Mouse (Mus musculus): ENCODE measurements around the gene Sik3. TPM values are rescaled to one million over a fixed set of nuclear protein-coding genes. Genes with fewer than 3 reads are reported as not detected.
A peak's percentile ranks its signal among the peaks of the same experiment; 100 is the strongest.

The Sik3 gene
- polyA plus RNA-seq, 1 experiment from 2014 or later: 4.7 TPM

- peaks cover 49% of the 10 kb centered on the region for H3K4me1 ChIP-seq
- no peak overlapping the region for H3K9ac ChIP-seq
- peaks cover 27% of the 10 kb centered on the region for H3K36me3 ChIP-seq
- no peak overlapping the region for H3K4me2 ChIP-seq
- WGBS: 75% methylated on average over 6 of the region's 6 CpGs
- no peak overlapping the region for H3K27ac ChIP-seq (replicated peaks)
- no peaks in the 10 kb centered on the region for H3K9me3 ChIP-seq
- no peak for ATAC-seq (ENCODE audit: extremely low read depth, insufficient number of reproducible peaks, low FRiP score, low TSS enrichment)
- no peaks in the 10 kb centered on the region for H3K27me3 ChIP-seq (replicated peaks)
- H3K4me3 ChIP-seq: no peak overlapping the region
Observed at GRCm38 (mm10) chr9:46018316-46018715, 5.7 kb downstream of the Sik3 start.

GRCm38 (mm10) chr9:46019975-46020374 is 7.4 kb downstream of the Sik3 start:
- 75% methylated on average over 6 of the region's 6 CpGs for WGBS
- H3K4me1 ChIP-seq: peaks cover 36% of the 10 kb centered on the region
- no peaks in the 10 kb centered on the region for H3K27me3 ChIP-seq (replicated peaks)
- H3K4me3 ChIP-seq: no peak overlapping the region
- H3K9ac ChIP-seq: no peak overlapping the region
- peaks cover 30% of the 10 kb centered on the region for H3K36me3 ChIP-seq
- ATAC-seq (ENCODE audit: extremely low read depth, insufficient number of reproducible peaks, low FRiP score, low TSS enrichment): no peak
- H3K4me2 ChIP-seq: no peak overlapping the region
- no peak overlapping the region for H3K27ac ChIP-seq (replicated peaks)
- no peaks in the 10 kb centered on the region for H3K9me3 ChIP-seq

DNA sequence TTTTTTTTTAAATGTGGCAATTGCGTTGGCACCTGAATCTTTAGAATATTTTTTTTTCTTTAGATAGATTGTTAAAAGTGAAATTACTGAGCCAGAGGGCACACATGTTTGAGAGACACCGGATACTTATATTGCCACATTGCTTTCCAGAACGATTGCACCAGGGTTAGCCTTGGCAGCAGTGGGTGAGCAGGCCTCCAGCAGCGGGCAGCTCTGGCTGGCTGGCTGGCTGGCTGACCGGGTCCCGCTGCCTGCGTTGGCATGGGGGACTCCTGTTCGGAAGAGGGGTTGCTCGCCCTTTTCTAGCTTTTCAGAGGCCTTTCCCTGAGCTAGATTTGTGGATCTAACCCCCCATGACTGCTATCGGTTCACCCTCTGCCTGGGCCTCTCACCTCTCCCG is 11.0 kb downstream of the Sik3 start:
- Histone ChIP-seq H3K9me3 (no peaks in the 10 kb centered on the region), H3K4me2 (no peak overlapping the region), H3K27me3 (replicated peaks) (no peaks in the 10 kb centered on the region), H3K4me3 (no peak overlapping the region), H3K36me3 (peaks cover 24% of the 10 kb centered on the region), H3K27ac (replicated peaks) (no peak overlapping the region), H3K9ac (no peak overlapping the region), H3K4me1 (peaks cover 9% of the 10 kb centered on the region; the same call in 1 of the 2 replicates)
- WGBS: 89% methylated on average over 11 of the region's 11 CpGs
- no peak for ATAC-seq (ENCODE audit: extremely low read depth, insufficient number of reproducible peaks, low FRiP score, low TSS enrichment)

DNA sequence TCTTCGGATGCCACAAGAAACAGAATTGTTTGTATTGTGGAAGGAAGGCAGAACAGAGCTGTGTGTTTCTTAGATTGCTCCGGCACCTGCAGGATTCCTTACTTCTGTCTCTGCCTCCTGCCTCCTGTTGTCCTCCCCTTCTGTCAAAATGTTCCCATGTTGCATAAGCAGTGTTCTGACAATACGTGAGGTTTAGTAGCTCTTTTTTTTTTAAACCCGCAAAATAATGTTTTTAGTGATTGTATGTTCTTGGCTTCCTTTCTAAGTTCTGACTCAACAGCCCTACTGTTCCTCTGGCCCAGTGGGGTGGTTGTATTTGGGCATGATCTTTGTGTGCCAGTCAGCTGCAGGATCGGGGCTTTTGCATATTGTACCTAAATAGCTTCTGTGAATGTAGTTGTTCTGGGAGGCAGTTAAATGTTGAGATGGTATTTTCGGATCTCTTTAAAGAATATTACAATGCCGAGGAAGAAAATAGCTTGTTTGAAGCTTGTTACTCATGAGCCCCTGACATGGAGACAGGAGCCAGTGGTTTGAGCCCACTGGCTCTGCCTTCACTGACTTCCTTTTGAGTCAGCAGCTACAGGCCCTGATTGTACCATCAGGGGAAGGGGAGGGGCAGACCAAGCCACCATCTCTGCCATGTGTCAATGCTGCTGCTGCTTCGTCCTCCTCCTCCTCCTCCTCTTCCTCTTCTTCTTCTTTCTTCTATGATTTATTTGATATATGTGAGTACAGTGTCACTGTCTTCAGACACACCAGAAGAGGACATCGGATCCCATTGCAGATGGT is 13.6 kb downstream of the Sik3 start:
- no peak for ATAC-seq (ENCODE audit: extremely low read depth, insufficient number of reproducible peaks, low FRiP score, low TSS enrichment)
- peaks cover 25% of the 10 kb centered on the region for H3K4me1 ChIP-seq
- no peak overlapping the region for H3K9ac ChIP-seq
- WGBS: 86% methylated on average over 9 of the region's 9 CpGs
- H3K36me3 ChIP-seq: peaks cover 6% of the 10 kb centered on the region
- no peaks in the 10 kb centered on the region for H3K27me3 ChIP-seq (replicated peaks)
- no peak overlapping the region for H3K4me2 ChIP-seq
- no peaks in the 10 kb centered on the region for H3K9me3 ChIP-seq
- H3K4me3 ChIP-seq: no peak overlapping the region
- H3K27ac ChIP-seq (replicated peaks): no peak overlapping the region

DNA sequence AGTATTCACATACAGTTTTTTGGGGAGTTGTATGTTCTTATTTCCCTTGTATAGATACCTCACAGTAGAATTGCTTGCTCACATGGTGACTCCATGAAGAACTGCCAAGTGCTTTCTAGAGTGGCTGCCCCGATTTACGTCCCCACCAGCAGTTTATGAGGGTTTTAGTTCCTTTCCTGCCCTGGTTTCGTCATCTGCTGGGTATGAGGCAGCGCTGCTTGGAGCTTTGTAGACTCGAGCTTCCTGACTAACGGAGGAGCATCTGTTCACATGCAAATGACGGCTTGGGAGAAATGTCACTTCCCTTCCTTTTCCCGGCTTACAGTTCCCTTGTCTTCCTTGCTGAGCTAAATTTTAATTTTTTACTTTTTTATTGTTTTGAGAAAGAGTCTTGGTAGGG is 15.4 kb downstream of the Sik3 start:
- Histone ChIP-seq H3K9ac (no peak overlapping the region), H3K4me2 (no peak overlapping the region), H3K27ac (replicated peaks) (no peak overlapping the region), H3K4me3 (no peak overlapping the region), H3K9me3 (no peaks in the 10 kb centered on the region), H3K36me3 (peaks cover 3% of the 10 kb centered on the region; the same call in 1 of the 2 replicates), H3K27me3 (replicated peaks) (no peaks in the 10 kb centered on the region), H3K4me1 (peaks cover 43% of the 10 kb centered on the region)
- ATAC-seq (ENCODE audit: extremely low read depth, insufficient number of reproducible peaks, low FRiP score, low TSS enrichment): no peak
- WGBS: 50% methylated on average over 8 of the region's 8 CpGs

DNA sequence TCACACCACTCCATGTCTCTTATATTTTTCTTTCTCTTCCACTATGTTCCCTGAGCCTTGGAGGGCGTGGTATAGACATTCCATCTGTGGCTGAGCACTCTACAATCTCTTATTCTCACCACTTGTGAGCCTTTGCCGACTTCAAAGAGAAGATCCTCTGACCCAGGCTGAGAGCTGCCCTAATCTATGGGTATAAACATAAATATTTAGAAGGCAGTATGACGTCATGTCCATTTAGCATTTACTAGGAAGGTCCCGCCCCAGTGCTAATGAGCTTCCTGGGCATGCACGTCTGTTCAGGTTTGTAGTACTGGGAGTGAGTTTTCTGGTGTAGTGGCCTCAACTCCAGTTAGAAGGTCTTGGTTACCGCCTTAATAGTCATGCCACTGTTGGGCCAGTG is 16.9 kb downstream of the Sik3 start:
- peaks cover 49% of the 10 kb centered on the region for H3K4me1 ChIP-seq
- H3K27me3 ChIP-seq (replicated peaks): no peaks in the 10 kb centered on the region
- H3K9ac ChIP-seq: no peak overlapping the region
- no peaks in the 10 kb centered on the region for H3K36me3 ChIP-seq
- ATAC-seq (ENCODE audit: extremely low read depth, insufficient number of reproducible peaks, low FRiP score, low TSS enrichment): no peak
- no peak overlapping the region for H3K4me2 ChIP-seq
- H3K27ac ChIP-seq (replicated peaks): no peak overlapping the region
- 64% methylated on average over 6 of the region's 6 CpGs for WGBS
- H3K4me3 ChIP-seq: no peak overlapping the region
- H3K9me3 ChIP-seq: no peaks in the 10 kb centered on the region

- H3K27ac ChIP-seq (replicated peaks): no peak overlapping the region
- H3K4me3 ChIP-seq: no peak overlapping the region
- H3K4me1 ChIP-seq: peaks cover 53% of the 10 kb centered on the region
- ATAC-seq (ENCODE audit: extremely low read depth, insufficient number of reproducible peaks, low FRiP score, low TSS enrichment): no peak
- no peaks in the 10 kb centered on the region for H3K36me3 ChIP-seq
- H3K9ac ChIP-seq: no peak overlapping the region
- H3K4me2 ChIP-seq: no peak overlapping the region
- WGBS: 80% methylated on average over 5 of the region's 5 CpGs
- H3K9me3 ChIP-seq: no peaks in the 10 kb centered on the region
- no peaks in the 10 kb centered on the region for H3K27me3 ChIP-seq (replicated peaks)
Observed at GRCm38 (mm10) chr9:46030184-46030583, 17.6 kb downstream of the Sik3 start.

- H3K27me3 ChIP-seq (replicated peaks): no peaks in the 10 kb centered on the region
- H3K27ac ChIP-seq (replicated peaks): peak overlapping the region; percentile 70
- peaks cover 60% of the 10 kb centered on the region for H3K4me1 ChIP-seq
- H3K9ac ChIP-seq: no peak overlapping the region
- no peak overlapping the region for H3K4me2 ChIP-seq
- 52% methylated on average over 6 of the region's 6 CpGs for WGBS
- no peaks in the 10 kb centered on the region for H3K36me3 ChIP-seq
- no peaks in the 10 kb centered on the region for H3K9me3 ChIP-seq
- ATAC-seq (ENCODE audit: extremely low read depth, insufficient number of reproducible peaks, low FRiP score, low TSS enrichment): no peak
- no peak overlapping the region for H3K4me3 ChIP-seq
Observed at GRCm38 (mm10) chr9:46030968-46031367, 18.3 kb downstream of the Sik3 start.

DNA sequence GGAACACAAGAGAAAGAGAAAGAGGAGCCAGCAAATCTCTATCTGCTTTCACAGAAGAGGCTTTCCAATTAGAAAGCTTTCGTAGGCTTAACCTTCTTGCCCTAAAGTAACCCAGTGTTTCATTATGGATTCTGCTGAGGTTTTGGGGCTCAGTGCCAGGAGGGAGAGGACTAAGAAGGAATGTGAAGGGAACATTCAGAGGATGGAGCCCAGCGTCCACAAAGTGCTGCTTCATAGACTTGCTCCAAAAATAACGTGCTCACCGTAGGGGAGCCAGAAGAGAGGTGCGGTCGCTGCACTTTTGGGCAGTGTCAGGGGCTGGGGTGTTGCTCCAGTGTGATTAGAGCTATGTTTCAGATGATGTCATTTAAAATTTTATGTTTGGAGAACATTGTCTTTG is 19.6 kb downstream of the Sik3 start:
- no peak for ATAC-seq (ENCODE audit: extremely low read depth, insufficient number of reproducible peaks, low FRiP score, low TSS enrichment)

DNA sequence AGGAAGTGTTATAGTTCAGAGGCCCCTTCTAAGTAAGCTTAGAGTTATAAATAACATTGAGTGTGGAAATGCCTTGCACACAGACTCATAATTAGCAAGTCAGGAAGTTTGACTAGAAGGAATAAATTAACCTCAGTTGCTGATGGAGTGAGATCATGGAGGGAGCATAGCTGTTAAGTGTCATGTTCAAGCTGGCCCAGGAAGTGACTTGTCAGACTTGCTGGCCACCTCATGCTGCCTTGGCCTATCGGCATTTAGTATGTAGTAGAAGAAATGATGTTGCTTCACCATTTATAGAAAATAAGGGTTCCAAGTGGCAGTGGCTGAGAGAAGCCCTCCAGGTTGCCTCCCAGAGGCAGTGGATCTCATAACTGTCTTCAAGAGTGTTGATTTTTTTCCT is 20.4 kb downstream of the Sik3 start:
- H3K9ac ChIP-seq: no peak overlapping the region
- WGBS: 54% methylated on average over 1 of the region's 1 CpGs
- ATAC-seq (ENCODE audit: extremely low read depth, insufficient number of reproducible peaks, low FRiP score, low TSS enrichment): no peak
- H3K36me3 ChIP-seq: no peaks in the 10 kb centered on the region
- peaks cover 60% of the 10 kb centered on the region for H3K4me1 ChIP-seq
- H3K4me2 ChIP-seq: 0 out of 2 replicates have a peak overlapping the region, but pooled peaks have one; percentile 38
- H3K9me3 ChIP-seq: no peaks in the 10 kb centered on the region
- H3K4me3 ChIP-seq: no peak overlapping the region
- no peaks in the 10 kb centered on the region for H3K27me3 ChIP-seq (replicated peaks)
- peak overlapping the region; percentile 70 for H3K27ac ChIP-seq (replicated peaks)

More for the DNA sequence above, 19.6 kb downstream of the Sik3 start:
- WGBS: 29% methylated on average over 6 of the region's 6 CpGs
- Histone ChIP-seq H3K27me3 (replicated peaks) (no peaks in the 10 kb centered on the region), H3K9ac (peak overlapping the region; percentile 37; the same call in 1 of the 2 replicates), H3K4me3 (no peak overlapping the region), H3K4me2 (peak overlapping the region; percentile 38), H3K27ac (replicated peaks) (peak overlapping the region; percentile 70), H3K9me3 (no peaks in the 10 kb centered on the region), H3K4me1 (peaks cover 60% of the 10 kb centered on the region), H3K36me3 (no peaks in the 10 kb centered on the region)

- no peak overlapping the region for H3K4me2 ChIP-seq
- H3K4me1 ChIP-seq: peaks cover 67% of the 10 kb centered on the region
Observed at GRCm38 (mm10) chr9:46033862-46034261, 21.2 kb downstream of the Sik3 start.

More at GRCm38 (mm10) chr9:46033862-46034261, 21.2 kb downstream of the Sik3 start:
- Histone ChIP-seq H3K9ac (no peak overlapping the region), H3K36me3 (no peaks in the 10 kb centered on the region), H3K27ac (replicated peaks) (no peak overlapping the region), H3K27me3 (replicated peaks) (no peaks in the 10 kb centered on the region), H3K9me3 (no peaks in the 10 kb centered on the region), H3K4me3 (no peak overlapping the region)
- 73% methylated on average over 3 of the region's 3 CpGs for WGBS
- ATAC-seq (ENCODE audit: extremely low read depth, insufficient number of reproducible peaks, low FRiP score, low TSS enrichment): no peak
